Mouse (Mus musculus): ENCODE results near the gene Rab3il1. TPM values are rescaled to one million over a fixed set of nuclear protein-coding genes. Genes with fewer than 3 reads are reported as not detected.

Gene Rab3il1
- polyA plus RNA-seq, 1 experiment: 4.1 TPM

DNA sequence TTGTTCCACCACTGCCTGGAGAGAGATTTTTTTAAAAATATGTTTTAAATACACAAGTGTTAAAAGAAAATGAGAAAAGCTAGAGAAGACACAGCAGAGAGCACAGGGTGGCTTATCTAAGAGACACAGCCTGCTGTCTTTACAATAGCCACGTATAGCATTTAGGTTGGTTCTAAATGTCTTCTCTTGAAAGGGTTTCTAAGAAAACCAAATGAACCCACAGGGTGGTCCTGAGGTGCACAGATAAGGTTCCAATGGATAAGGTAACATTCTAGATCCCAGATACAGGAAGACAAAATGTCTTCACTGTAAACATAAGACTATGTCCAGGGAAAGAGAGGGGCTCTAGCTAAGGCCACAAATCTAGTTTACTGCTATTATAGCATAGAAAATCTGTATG is 46.0 kb upstream of the Rab3il1 start:
- TF ChIP-seq POLR2A (IDR thresholded peaks at IDR 0.05; ENCODE audit: insufficient read depth, low read length) (no peak), EP300 (IDR thresholded peaks at IDR 0.05; ENCODE audit: insufficient read depth, low read depth, low read length) (no peak), CTCF (IDR thresholded peaks at IDR 0.05; ENCODE audit: low read depth, low read length) (no peak)
- H3K36me3 ChIP-seq (ENCODE audit: control insufficient read depth, insufficient read depth, low read length, poor library complexity, severe bottlenecking): no peaks in the 10 kb centered on the region
- H3K27me3 ChIP-seq (ENCODE audit: control insufficient read depth, insufficient read depth, low read length, poor library complexity, severe bottlenecking): no peaks in the 10 kb centered on the region
- H3K9ac ChIP-seq (ENCODE audit: low read depth, poor library complexity, severe bottlenecking): no peak overlapping the region
- H3K4me3 ChIP-seq (ENCODE audit: low read depth, low read length): no peak overlapping the region
- H3K27ac ChIP-seq (ENCODE audit: insufficient read depth, low read length): no peak overlapping the region
- no peaks in the 10 kb centered on the region for H3K4me1 ChIP-seq (ENCODE audit: control insufficient read depth, insufficient read depth, low read length)
- no peaks in the 10 kb centered on the region; the same call in 1 of the 2 replicates for H3K9me3 ChIP-seq (replicated peaks; ENCODE audit: control insufficient read depth, insufficient read depth, low read length, poor library complexity, severe bottlenecking)

DNA sequence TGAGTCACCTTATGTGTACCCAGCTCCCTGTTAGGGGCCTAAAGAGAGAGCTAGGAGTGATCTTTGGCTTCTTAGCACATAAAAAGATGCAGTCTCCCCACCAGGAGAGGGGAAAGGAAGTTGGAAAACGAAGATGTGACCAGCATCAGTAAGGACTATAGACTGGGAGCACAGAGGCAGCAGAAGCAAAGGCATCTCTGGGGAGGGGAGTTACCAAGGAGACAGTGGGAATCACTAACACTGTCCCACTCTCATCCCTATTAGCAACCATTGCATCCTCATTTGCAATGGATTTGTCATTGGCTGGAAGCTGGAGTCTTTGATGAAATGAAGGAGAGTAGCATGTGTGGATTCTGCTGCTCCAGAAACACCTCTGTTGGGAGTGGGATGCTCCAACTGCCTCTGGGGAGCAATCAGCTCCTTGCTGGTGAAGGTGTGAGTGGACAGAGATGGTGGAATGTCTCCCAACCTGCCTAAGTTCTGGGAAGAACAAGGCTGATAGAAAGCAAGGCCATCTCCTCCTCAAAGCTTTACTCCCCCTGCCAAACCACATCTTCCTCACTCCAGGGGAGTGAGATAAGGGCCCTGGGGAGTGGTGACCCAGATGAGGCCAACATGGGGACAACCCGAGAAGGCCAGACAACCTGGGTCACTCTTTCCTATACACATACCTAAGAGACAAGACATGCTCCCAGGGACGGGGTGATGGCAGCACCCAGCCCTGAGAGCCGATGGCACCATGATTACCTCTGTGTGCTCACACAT is 44.7 kb upstream of the Rab3il1 start:
- H3K4me3 ChIP-seq (ENCODE audit: low read depth, low read length): no peak overlapping the region
- no peak overlapping the region for H3K9ac ChIP-seq (ENCODE audit: low read depth, poor library complexity, severe bottlenecking)
- no peaks in the 10 kb centered on the region for H3K9me3 ChIP-seq (replicated peaks; ENCODE audit: control insufficient read depth, insufficient read depth, low read length, poor library complexity, severe bottlenecking)
- H3K36me3 ChIP-seq (ENCODE audit: control insufficient read depth, insufficient read depth, low read length, poor library complexity, severe bottlenecking): no peaks in the 10 kb centered on the region
- TF ChIP-seq EP300 (IDR thresholded peaks at IDR 0.05; ENCODE audit: insufficient read depth, low read depth, low read length): no peak
- TF ChIP-seq POLR2A (IDR thresholded peaks at IDR 0.05; ENCODE audit: insufficient read depth, low read length): no peak
- TF ChIP-seq CTCF (IDR thresholded peaks at IDR 0.05; ENCODE audit: low read depth, low read length): no peak
- no peak overlapping the region for H3K27ac ChIP-seq (ENCODE audit: insufficient read depth, low read length)
- no peaks in the 10 kb centered on the region for H3K27me3 ChIP-seq (ENCODE audit: control insufficient read depth, insufficient read depth, low read length, poor library complexity, severe bottlenecking)
- H3K4me1 ChIP-seq (ENCODE audit: control insufficient read depth, insufficient read depth, low read length): no peaks in the 10 kb centered on the region

GRCm38 (mm10) chr19:9957965-9958364 is 43.5 kb upstream of the Rab3il1 start:
- H3K36me3 ChIP-seq (ENCODE audit: control insufficient read depth, insufficient read depth, low read length, poor library complexity, severe bottlenecking): no peaks in the 10 kb centered on the region
- no peaks in the 10 kb centered on the region for H3K27me3 ChIP-seq (ENCODE audit: control insufficient read depth, insufficient read depth, low read length, poor library complexity, severe bottlenecking)
- no peak overlapping the region for H3K9ac ChIP-seq (ENCODE audit: low read depth, poor library complexity, severe bottlenecking)
- H3K9me3 ChIP-seq (replicated peaks; ENCODE audit: control insufficient read depth, insufficient read depth, low read length, poor library complexity, severe bottlenecking): no peaks in the 10 kb centered on the region
- H3K4me3 ChIP-seq (ENCODE audit: low read depth, low read length): no peak overlapping the region
- no peaks in the 10 kb centered on the region for H3K4me1 ChIP-seq (ENCODE audit: control insufficient read depth, insufficient read depth, low read length)
- H3K27ac ChIP-seq (ENCODE audit: insufficient read depth, low read length): no peak overlapping the region
- TF ChIP-seq CTCF (IDR thresholded peaks at IDR 0.05; ENCODE audit: low read depth, low read length): no peak
- TF ChIP-seq EP300 (IDR thresholded peaks at IDR 0.05; ENCODE audit: insufficient read depth, low read depth, low read length): no peak
- no peak for TF ChIP-seq POLR2A (IDR thresholded peaks at IDR 0.05; ENCODE audit: insufficient read depth, low read length)

GRCm38 (mm10) chr19:9960769-9961168 is 40.7 kb upstream of the Rab3il1 start:
- Histone ChIP-seq H3K27me3 (ENCODE audit: control insufficient read depth, insufficient read depth, low read length, poor library complexity, severe bottlenecking) (no peaks in the 10 kb centered on the region), H3K9me3 (replicated peaks; ENCODE audit: control insufficient read depth, insufficient read depth, low read length, poor library complexity, severe bottlenecking) (no peaks in the 10 kb centered on the region), H3K9ac (ENCODE audit: low read depth, poor library complexity, severe bottlenecking) (no peak overlapping the region), H3K4me1 (ENCODE audit: control insufficient read depth, insufficient read depth, low read length) (no peaks in the 10 kb centered on the region), H3K4me3 (ENCODE audit: low read depth, low read length) (no peak overlapping the region), H3K36me3 (ENCODE audit: control insufficient read depth, insufficient read depth, low read length, poor library complexity, severe bottlenecking) (no peaks in the 10 kb centered on the region), H3K27ac (ENCODE audit: insufficient read depth, low read length) (no peak overlapping the region)
- TF ChIP-seq POLR2A (IDR thresholded peaks at IDR 0.05; ENCODE audit: insufficient read depth, low read length): no peak
- TF ChIP-seq EP300 (IDR thresholded peaks at IDR 0.05; ENCODE audit: insufficient read depth, low read depth, low read length): no peak
- TF ChIP-seq CTCF (IDR thresholded peaks at IDR 0.05; ENCODE audit: low read depth, low read length): no peak

GRCm38 (mm10) chr19:9964205-9964916 is 37.1 kb upstream of the Rab3il1 start:
- Histone ChIP-seq H3K9me3 (replicated peaks; ENCODE audit: control insufficient read depth, insufficient read depth, low read length, poor library complexity, severe bottlenecking) (no peaks in the 10 kb centered on the region), H3K27me3 (ENCODE audit: control insufficient read depth, insufficient read depth, low read length, poor library complexity, severe bottlenecking) (no peaks in the 10 kb centered on the region), H3K4me3 (ENCODE audit: low read depth, low read length) (no peak overlapping the region), H3K9ac (ENCODE audit: low read depth, poor library complexity, severe bottlenecking) (no peak overlapping the region), H3K4me1 (ENCODE audit: control insufficient read depth, insufficient read depth, low read length) (no peaks in the 10 kb centered on the region), H3K36me3 (ENCODE audit: control insufficient read depth, insufficient read depth, low read length, poor library complexity, severe bottlenecking) (no peaks in the 10 kb centered on the region), H3K27ac (ENCODE audit: insufficient read depth, low read length) (no peak overlapping the region)
- TF ChIP-seq EP300 (IDR thresholded peaks at IDR 0.05; ENCODE audit: insufficient read depth, low read depth, low read length): no peak
- TF ChIP-seq CTCF (IDR thresholded peaks at IDR 0.05; ENCODE audit: low read depth, low read length): no peak
- no peak for TF ChIP-seq POLR2A (IDR thresholded peaks at IDR 0.05; ENCODE audit: insufficient read depth, low read length)

Data from ES-Bruce4 (cell line).